Mouse (Mus musculus) ZHBTc4 (cell line): ENCODE measurements around the gene Vmn2r62.
"Not testable (repeated sequence)": the region's sequence is repeated elsewhere in the genome, so short reads cannot be mapped to it uniquely, and the experiment has no call there.

Experiments used
- DNase-seq: peaks from one replicate; pipeline ENCODE4 v3.0.0-alpha.2; 2011; ENCODE audit warnings: low read depth, low spot score

The Vmn2r62 gene

DNA sequence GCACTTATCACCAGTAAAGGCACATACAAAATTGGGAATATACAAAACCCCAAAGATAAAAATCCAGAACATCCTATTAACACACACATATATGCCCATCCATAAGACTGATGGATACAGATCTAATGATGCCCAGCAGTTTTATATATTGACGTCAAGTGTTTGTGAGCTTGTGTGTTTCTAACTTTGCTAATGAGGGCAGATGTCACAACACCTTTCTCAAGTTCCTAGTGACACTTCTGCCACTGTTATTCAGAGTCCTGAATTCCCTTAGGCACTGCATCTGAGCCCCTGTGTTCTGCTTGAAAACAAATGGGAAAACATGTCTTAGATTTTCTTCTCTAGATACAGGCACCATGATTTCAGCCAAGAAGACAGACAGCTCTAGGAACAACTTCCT is at the start of gene Vmn2r62:
TSS of gene Vmn2r62 (minus strand) at position 101 of the 400 bp plus-strand sequence.
- DNase-seq = not testable (repeated sequence)

DNA sequence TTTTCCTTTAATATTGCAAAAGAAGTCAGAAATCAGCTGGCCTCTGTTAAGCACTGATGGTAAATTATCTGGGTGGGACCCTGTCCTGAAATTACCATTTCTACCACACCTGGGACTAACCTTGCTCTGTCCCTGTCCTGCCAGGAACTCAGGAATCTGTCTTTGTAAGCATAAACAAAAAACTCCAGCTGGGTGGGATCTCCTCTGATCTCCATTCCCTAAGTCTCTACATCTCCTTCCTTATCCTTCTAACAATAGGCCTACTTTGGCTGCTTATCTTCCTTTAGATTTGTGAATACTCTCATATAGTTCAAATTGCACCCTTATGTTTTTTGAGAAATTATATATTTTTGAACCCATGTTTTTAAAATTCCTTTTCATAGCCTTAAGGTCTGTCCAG is 45.0 kb upstream of the Vmn2r62 start:
- DNase-seq = peak; percentile 45

DNA sequence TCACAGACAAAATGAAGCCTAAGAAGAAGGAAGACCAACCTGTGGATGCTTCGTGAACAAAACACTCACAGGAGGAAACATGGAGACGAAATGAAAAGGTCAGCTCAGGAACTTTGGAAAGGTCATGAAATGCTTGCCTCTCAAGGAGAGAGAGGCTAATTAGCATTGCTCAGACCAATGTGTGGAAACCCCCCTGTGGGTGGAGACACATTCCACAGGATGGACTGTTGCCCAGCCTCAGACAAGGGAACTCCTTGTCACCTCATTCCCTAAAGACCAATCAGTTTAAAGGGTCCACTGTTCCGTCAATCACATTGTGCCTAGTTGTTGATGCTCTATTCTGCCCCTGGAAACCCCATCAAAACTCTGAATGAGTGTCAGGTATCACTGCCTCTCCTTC is 38.9 kb upstream of the Vmn2r62 start:
- DNase-seq = peak; percentile 78

DNA sequence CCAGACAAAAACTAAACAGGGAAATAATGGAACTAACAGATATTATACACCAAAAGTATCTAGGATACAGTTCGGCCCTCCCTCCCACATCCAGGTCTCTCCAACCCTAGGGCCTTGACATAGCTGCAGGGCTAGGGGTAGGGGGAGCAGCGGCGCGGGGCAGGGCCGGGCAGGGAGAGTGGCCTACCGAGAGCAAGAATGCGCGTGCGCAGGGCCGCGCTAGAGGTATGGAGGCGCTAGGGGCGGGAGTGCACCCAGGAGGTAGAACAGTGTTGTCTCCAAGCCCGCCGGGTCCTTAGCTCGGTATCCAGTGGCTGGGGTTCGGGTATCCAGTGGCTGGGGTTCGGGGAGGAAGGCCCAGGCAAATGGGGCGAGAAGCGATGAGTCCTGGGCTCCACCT is 43.5 kb downstream of the Vmn2r62 start:
- peak; percentile 95 for DNase-seq

DNA sequence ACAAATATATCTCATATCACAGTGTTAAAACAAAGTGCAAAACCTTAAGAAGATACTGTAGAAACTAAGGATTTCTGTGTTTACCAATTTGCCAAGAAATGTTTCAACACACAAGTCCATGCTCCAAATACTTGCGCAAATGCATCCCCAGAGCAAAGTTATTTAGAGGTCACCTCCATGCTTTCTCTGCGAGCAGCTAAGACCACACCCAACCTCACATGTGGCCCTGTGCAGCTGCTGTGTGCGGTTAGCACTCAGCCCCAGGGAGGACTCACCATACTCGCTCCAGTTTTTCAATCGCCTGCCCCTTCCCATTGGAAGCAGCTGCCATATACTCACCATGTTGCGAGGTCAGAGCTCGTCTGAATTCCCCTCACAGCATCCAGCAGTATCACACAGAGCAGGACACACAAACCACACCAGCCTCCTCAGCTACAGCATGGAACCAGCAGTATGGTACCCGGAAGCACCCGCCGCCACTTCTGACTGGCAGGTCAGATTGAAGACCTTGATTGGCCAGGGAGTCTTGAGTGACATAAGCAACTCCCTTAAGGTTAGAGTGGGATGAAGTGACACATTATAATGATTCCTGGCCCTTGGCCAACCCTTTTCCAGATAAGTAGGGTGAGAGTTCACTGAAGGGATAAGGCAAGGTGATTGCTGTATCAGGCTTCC is 54.7 kb downstream of the Vmn2r62 start:
- DNase-seq = peak; percentile 91

DNA sequence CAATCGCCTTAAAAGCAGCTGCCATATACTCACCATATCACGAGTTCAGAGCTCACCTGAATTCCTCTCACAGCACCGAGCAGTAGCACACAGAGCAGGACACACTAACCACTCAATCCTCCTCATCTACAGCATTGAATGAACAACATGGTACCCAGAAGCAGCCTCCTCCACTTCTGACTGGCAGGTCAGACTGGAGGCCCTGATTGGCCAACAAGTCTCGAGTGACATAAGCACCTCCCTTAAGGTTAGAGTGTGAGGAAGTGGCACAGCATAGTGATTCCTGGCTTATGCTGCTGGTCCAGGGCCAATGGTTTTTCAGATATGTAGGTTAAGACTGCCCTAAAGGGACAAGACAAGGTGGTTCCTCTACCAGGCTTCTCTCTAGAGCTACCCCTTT is 66.4 kb downstream of the Vmn2r62 start, which contains the start of gene Gm17067:
TSS of gene Gm17067 (minus strand) at position 101 of the 400 bp plus-strand sequence.
- DNase-seq = not testable (repeated sequence)
